Mouse (Mus musculus): ENCODE measurements around the gene Pla2g3.

Pla2g3 gene

DNA sequence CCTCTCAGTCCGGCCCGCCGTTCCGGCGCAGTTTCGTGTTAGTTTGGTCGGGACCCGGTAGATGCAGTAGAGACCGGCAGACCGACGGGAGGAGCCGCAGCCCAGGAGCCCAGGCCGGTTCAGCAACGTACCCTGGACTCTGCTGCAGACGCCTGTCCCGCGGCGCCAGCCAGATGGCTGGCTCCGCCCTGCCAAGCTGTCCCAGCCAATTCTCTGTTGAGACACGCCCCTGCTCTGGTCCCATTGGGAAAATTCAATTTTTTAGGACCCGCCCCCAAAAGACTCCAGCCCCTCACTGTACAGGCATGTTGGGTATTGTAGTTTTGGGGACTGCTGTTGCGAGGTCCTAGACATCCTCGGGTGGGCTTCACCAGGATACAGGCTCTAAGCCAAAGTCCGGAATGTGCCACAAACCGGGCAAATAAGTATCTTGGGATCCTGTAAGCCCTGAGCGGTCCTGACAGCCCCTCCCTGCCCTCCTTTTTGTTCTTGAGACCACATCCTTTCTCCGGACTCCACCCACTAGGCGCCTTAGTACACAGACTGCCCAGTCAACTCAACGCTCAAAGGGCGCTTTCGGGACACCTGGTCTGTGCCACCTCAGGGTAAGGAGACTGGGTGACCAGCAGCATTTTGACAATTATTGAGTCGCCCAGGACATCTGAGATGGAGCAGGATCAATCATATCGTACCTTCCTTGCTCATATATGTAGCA is 51.2 kb downstream of the Pla2g3 start:
- DNase-seq = peak; percentile 93 to 95

DNA sequence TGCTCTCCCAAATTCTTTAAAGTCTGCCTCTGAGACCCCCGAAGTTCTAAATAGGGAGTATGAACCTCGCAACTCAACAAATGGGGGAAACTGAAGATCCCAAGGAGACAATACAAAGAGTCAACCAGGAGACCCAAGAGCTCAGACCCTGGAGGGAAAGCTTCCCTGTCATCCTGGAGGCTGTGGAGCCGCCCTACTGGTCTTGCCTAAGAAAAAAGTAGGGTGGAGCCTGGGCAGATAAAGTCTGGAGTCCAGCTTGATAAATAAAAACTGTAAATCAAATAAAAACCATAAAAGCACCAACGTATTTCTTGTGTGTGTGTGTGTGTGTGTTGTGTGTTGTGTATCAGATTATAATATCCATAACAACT is 51.7 kb downstream of the Pla2g3 start:
- DNase-seq = peak in 1 of 2 experiments; percentile 18

DNA sequence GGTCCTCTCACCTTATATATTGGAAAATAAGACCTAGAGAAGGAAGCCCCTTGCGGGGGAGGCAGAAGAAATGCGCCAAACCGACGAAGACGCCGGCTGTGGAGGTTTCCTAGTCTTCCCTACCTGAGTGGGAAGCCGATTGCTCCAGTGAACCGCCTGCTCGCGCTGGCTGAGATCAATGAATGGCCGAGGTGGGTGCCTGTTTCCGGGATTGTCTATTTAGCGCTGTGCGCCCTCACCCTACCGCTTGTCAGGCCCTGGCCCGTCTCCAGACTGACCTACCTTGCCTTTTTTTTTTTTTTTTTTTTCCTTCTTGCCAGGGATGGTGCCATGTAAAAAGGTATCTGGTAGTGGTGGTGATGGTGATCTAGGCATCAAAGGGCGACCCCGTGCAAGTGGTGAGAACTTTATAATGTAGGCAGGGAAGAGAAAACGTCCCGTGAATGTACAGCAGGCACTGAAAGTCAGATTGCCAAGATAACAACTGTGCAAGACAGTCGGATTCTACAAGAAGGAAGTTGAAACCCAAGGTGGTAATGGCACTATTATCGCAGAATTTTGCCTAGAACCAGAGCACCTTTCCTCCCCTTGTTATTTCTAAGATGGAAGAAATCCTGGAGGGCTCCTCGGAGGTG is 52.5 kb downstream of the Pla2g3 start, which contains the start of gene Smtn:
Gene Smtn, minus strand, starts transcription at position 162 of the 635 bp plus-strand sequence.
- peak in 1 of 2 experiments; percentile 12 for DNase-seq

DNA sequence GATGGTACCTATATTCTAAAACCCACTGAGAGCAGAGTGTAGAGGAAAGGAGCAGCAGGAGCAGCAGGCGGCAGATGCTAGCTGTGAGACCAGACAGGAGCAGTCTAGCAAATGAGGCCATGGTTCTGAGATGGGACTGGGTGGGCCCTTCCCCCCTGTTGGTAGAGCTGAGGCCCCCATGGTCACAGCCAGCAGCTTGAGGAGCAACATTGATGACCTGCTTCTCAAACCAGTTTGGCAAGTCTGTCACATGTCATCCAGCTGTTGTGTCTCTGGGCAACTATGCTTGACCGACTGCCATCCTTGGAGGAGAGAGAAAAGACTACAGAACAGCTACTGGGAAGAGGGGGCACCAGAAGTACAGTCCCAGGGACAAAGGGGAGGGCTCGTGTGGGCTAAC is 53.8 kb downstream of the Pla2g3 start:
- no peak for DNase-seq

DNA sequence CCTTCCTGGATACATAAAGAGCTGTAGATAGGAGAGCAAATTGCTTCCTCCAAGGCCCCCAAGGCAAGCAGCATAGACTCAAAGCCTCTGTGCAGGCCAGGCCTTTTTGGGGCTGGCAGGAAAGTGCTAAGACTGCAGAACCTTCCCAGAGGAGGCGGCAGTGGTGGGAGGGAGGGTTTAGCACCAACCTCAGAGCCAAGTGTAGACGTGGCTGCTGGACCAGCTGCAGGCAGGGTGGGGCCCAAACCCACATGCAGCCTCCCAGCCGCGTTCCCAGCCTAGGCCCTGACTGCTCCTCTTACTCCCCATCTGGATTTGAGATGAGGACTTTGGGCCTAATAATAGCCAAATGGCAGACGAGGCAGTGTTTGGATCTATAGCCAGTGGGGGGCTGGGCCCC is 54.9 kb downstream of the Pla2g3 start:
- DNase-seq = no peak

DNA sequence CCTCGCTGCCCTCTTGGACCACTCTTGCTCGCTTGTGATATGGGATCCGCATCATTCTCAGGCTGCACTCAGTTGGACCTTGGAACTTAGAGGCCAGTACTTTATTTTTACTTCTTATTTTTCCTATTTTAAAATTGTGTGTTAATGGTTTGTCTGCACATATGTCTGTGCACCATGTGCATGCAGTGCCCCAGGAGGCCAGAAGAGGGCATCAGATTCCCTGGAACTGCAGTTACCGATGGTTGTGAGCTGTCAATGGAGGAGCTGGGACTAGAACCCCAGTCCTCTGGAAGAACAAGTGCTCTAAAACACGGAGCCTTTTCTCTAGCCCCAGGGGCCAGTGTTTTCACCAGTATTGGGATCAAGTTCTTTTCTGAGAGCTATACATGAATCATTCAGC is 56.3 kb downstream of the Pla2g3 start:
- peak in 1 of 2 experiments; percentile 11 for DNase-seq

DNA sequence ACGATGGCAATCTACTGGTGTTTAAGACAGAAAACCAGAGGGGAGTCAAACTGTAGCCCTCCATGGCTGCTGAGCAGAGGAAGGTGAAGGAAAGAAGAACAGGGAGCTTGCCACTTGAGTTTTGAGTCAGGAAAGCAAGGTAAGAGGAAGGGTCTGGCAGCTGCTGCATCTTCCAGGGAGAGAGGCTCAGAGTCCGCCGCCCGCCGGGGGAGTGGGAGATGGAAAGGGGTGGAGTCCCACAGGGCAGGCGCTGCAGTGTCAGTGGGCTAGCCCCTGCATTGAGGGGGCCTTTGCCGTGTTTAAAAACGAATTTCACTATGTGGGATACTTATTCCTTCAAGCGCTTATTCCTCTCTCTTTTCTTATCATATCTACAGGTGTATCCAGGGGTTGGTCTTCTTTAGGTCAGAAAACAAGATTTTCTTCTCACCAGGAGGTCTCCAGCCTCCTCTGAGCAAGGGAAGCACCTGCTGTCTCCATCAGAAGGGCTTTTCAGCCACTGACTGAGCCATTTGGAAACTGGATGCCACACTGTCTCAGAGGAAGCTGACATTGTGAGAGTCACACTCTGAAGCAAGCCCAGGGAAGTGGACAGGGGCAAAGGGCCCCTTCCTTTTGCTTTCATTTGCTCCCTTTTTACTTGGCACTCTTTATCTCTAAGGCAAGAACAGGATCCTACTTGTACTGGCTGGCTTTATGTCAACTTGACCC is 57.6 kb downstream of the Pla2g3 start:
- DNase-seq = no peak

DNA sequence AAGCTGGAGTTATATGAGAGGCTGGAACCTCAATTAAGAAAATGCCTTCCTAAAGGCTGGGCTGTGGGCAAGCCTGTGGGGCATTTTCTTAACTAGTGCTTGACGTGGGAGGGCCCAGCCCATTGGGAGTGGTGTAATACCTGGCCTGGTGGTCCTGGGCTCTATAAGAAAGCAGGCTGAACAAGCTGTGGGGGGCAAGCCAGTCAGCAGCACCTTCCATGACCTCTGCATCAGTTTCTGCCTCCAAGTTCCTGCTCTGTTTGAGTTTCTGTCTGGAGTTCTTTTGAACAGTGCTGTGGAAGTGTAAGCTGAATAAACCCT is 58.1 kb downstream of the Pla2g3 start:
- DNase-seq = no peak

DNA sequence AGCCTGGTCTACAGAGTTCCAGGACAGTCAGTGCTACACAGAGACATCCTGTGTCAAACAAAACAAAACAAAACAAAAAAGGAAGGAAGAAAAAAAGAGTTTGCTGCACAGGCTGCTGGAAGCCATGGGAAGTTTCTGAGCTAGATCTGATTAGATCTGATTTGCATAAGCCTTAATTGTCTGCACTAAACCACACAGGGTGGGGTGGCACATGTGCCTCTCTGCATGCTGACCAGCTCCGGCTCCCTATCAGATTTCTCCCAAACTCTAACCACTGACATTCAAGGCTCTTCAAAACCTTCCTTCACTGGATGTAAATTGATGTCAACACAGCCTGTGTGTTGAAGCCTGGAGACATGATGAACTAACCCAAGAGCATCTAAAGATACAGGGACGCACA is 59.0 kb downstream of the Pla2g3 start:
- DNase-seq = no peak

DNA sequence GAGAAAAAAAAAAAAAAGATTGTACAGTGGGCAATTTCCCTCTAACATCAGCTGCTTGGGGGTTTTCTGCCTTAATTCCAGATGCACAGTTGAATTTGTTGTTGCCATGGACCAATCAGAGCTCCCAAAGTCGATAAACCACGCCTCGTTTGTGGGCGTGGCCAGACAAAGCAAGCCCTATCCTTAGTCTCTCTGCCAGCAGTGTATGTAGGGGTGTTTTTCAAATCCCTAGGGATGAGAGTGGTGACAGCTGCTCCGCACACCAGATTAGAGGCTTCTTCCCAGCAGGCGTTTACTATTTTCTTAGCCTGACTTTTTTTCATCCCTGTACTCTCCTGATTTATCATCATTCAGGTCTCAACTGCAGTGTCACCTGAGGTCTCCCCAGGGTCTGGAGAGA is 59.9 kb downstream of the Pla2g3 start:
- no peak for DNase-seq

DNA sequence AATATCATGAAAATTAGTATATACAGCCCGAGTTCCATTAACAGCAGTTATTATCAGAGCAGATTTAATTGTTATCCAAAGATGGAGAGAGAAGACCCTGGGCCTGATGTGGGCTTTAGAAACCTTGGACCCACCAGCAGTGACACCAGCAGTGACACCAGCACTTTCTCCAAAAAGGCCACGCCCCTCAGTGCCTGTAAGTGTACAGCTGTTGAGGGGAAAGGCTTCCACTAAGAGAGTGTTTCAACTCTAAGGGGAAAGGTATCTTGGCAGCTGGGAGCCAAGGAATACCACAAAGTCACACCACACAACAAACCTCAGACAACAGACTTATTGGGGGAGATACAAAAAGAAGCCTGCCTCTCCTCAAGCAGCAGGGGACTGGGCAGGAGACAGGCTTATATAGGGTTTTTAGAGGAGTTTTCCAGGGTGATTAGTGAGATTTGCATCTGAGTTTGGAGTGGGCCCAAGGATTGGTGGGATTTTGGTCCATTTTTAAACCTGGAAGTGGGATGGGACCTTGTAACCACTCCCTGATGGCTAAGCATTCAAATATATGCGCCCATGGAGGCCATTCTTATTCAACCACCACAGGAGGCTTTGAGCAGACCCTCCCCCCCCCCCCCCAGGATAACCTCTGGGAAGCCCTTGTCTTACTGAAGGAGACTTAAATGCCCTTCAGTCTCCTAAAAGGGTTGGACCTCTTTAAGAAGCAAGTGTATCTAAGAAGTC is 60.6 kb downstream of the Pla2g3 start:
- no peak for DNase-seq

Data from cerebellum, postnatal 10 days (tissue).